Mouse (Mus musculus) MEL (cell line): ENCODE results near the gene Vps11. TPM values are rescaled to one million over a fixed set of nuclear protein-coding genes. Genes with fewer than 3 reads are reported as not detected.
A peak's percentile ranks its signal among the peaks of the same experiment; 100 is the strongest.

Experiments used
- DNase-seq: peaks from one replicate; pipeline ENCODE4 v3.0.0; 2011; ENCODE audit warnings: low read depth, low spot score
- H3K27ac ChIP-seq: 2 replicates; pipeline ENCODE4 v1.5.1; 2012; ENCODE audit warnings: low read depth, mild to moderate bottlenecking, control low read depth, low read length, moderate library complexity; ENCODE audit not compliant: control insufficient read depth
- H3K27me3 ChIP-seq, 2 experiments: fragments of 150-350 bp in 1 of 2; sonication (generic) in 1 of 2; 2 replicates each; pipeline ENCODE4 v1.6.1; 2012; ENCODE audit warnings: low read length in 2 of 2, mild to moderate bottlenecking in 2 of 2, improper control_type of control experiment in 1 of 2, moderate library complexity in 1 of 2; ENCODE audit not compliant: insufficient read depth in 2 of 2, control insufficient read depth in 1 of 2
- H3K36me3 ChIP-seq, 2 experiments: 2 replicates each; pipeline ENCODE4 v1.6.1; 2012 to 2014; ENCODE audit warnings: low read length in 2 of 2, improper control_type of control experiment in 1 of 2, inconsistent platforms in 1 of 2, mild to moderate bottlenecking in 1 of 2; ENCODE audit not compliant: insufficient read depth in 2 of 2, control insufficient read depth in 1 of 2
- H3K4me1 ChIP-seq, 2 experiments: fragments of 150-350 bp in 1 of 2; sonication (generic) in 1 of 2; 2 replicates each; pipeline ENCODE4 v1.6.1; 2012; ENCODE audit warnings: low read length in 2 of 2, improper control_type of control experiment in 1 of 2, mild to moderate bottlenecking in 1 of 2; ENCODE audit not compliant: insufficient read depth in 2 of 2, control insufficient read depth in 1 of 2
- H3K4me3 ChIP-seq, 2 experiments: fragments of 150-350 bp in 1 of 2; sonication (generic) in 1 of 2; 2 replicates each; pipeline ENCODE4 v1.5.1; 2012; ENCODE audit warnings: low read depth in 2 of 2, low read length in 2 of 2, mild to moderate bottlenecking in 2 of 2, moderate library complexity in 2 of 2, control low read depth in 1 of 2, improper control_type of control experiment in 1 of 2; ENCODE audit not compliant: control insufficient read depth in 1 of 2, insufficient read depth in 1 of 2
- H3K79me2 ChIP-seq: 2 replicates; pipeline ENCODE4 v1.6.1; 2012; ENCODE audit warnings: mild to moderate bottlenecking, low read length, moderate library complexity; ENCODE audit not compliant: control insufficient read depth, poor library complexity, insufficient read depth
- H3K9ac ChIP-seq: 2 replicates; pipeline ENCODE4 v1.6.1; 2012; ENCODE audit warnings: low read depth, mild to moderate bottlenecking, control low read depth, low read length, moderate library complexity; ENCODE audit not compliant: control insufficient read depth, poor library complexity, severe bottlenecking
- H3K9me3 ChIP-seq: fragments of 150-350 bp; sonication (generic); replicated peaks from 2 replicates; pipeline ENCODE4 v1.6.1; 2012; ENCODE audit warnings: mild to moderate bottlenecking, low read length, improper control_type of control experiment, moderate library complexity; ENCODE audit not compliant: insufficient read depth
- BHLHE40 ChIP-seq: IDR thresholded peaks from 2 replicates; pipeline ENCODE4 v1.6.1; 2012; ENCODE audit warnings: low read depth, mild to moderate bottlenecking, inconsistent platforms, low read length, improper control_type of control experiment, borderline replicate concordance
- E2F4 ChIP-seq: IDR thresholded peaks from 2 replicates; pipeline ENCODE4 v1.6.1; 2011; ENCODE audit warnings: low read depth, low read length, improper control_type of control experiment, borderline replicate concordance
- ELF1 ChIP-seq: IDR thresholded peaks from 2 replicates; pipeline ENCODE4 v1.6.1; 2014; ENCODE audit warnings: low read depth, mild to moderate bottlenecking, inconsistent platforms, low read length, improper control_type of control experiment, moderate library complexity
- EP300 ChIP-seq, 2 experiments: IDR thresholded peaks; 2 replicates each; pipeline ENCODE4 v1.6.1; 2011; ENCODE audit warnings: improper control_type of control experiment in 2 of 2, low read length in 2 of 2, low read depth in 1 of 2, mild to moderate bottlenecking in 1 of 2
- GABPA ChIP-seq: IDR thresholded peaks from 2 replicates; pipeline ENCODE4 v1.6.1; 2012; ENCODE audit warnings: low read depth, mild to moderate bottlenecking, inconsistent platforms, low read length, improper control_type of control experiment, moderate library complexity
- HCFC1 ChIP-seq: IDR thresholded peaks from 2 replicates; pipeline ENCODE4 v1.6.1; 2012; ENCODE audit warnings: low read depth, mild to moderate bottlenecking, inconsistent platforms, low read length, improper control_type of control experiment, moderate library complexity
- MAX ChIP-seq: IDR thresholded peaks from 2 replicates; pipeline ENCODE4 v1.6.1; 2011; ENCODE audit warnings: low read length, improper control_type of control experiment
- MYB ChIP-seq: IDR thresholded peaks from 2 replicates; pipeline ENCODE4 v1.6.1; 2011; ENCODE audit warnings: mild to moderate bottlenecking, low read depth, low read length, improper control_type of control experiment
- NELFE ChIP-seq: IDR thresholded peaks from 2 replicates; pipeline ENCODE4 v1.6.1; 2011; ENCODE audit warnings: low read depth, low read length, improper control_type of control experiment
- POLR2AphosphoS2 ChIP-seq: IDR thresholded peaks from 2 replicates; pipeline ENCODE4 v1.6.1; 2011; ENCODE audit warnings: low read length, improper control_type of control experiment
- SIN3A ChIP-seq: IDR thresholded peaks from 2 replicates; pipeline ENCODE4 v1.6.1; 2012; ENCODE audit warnings: low read length, improper control_type of control experiment, inconsistent platforms
- TAL1 ChIP-seq: IDR thresholded peaks from 2 replicates; pipeline ENCODE4 v1.6.1; 2012; ENCODE audit warnings: mild to moderate bottlenecking, inconsistent platforms, low read length, moderate library complexity, mixed read lengths
- TBP ChIP-seq: IDR thresholded peaks from 2 replicates; pipeline ENCODE4 v1.8.0; 2011; ENCODE audit warnings: low read depth, low read length, improper control_type of control experiment
- TCF12 ChIP-seq: IDR thresholded peaks from 2 replicates; pipeline ENCODE4 v1.6.1; 2014; ENCODE audit warnings: low read depth, mild to moderate bottlenecking, inconsistent platforms, low read length, improper control_type of control experiment, moderate library complexity
- USF2 ChIP-seq, 2 experiments: IDR thresholded peaks; 2 replicates each; pipeline ENCODE4 v1.6.1; 2011 to 2012; ENCODE audit warnings: improper control_type of control experiment in 2 of 2, low read length in 2 of 2, borderline replicate concordance in 1 of 2, inconsistent platforms in 1 of 2, low read depth in 1 of 2, mild to moderate bottlenecking in 1 of 2; ENCODE audit not compliant: insufficient read depth in 1 of 2
- ZMIZ1 ChIP-seq: IDR thresholded peaks from 2 replicates; pipeline ENCODE4 v1.6.1; 2012; ENCODE audit warnings: low read depth, mild to moderate bottlenecking, inconsistent platforms, low read length, improper control_type of control experiment, moderate library complexity
- ZNF384 ChIP-seq: IDR thresholded peaks from 2 replicates; pipeline ENCODE4 v1.6.1; 2012; ENCODE audit warnings: low read depth, mild to moderate bottlenecking, inconsistent platforms, low read length, improper control_type of control experiment
- polyA plus RNA-seq, 2 experiments: library from polyadenylated mRNA; stranded (reverse) in 1 of 2; unstranded in 1 of 2; fragments of >175 nt in 1 of 2; fragments of >200 nt in 1 of 2; gene quantifications; 2 replicates each; pipeline versions ENCODE4 v1.2.1 to v1.2.4; 2012; ENCODE audit warnings: low replicate concordance in 2 of 2, low read depth in 1 of 2; ENCODE audit not compliant: insufficient read length in 2 of 2, insufficient read depth in 1 of 2, missing spikeins in 1 of 2
- total RNA-seq: library from RNA; depleted of rRNA; stranded (reverse); fragments of 300-350 nt; gene quantifications from 2 replicates; pipeline ENCODE4 v1.2.3, GENCODE M21; 2012

Gene Vps11
- total and polyA plus RNA-seq, 3 experiments = 18.6 to 27.1 TPM; not detected in 1

DNA sequence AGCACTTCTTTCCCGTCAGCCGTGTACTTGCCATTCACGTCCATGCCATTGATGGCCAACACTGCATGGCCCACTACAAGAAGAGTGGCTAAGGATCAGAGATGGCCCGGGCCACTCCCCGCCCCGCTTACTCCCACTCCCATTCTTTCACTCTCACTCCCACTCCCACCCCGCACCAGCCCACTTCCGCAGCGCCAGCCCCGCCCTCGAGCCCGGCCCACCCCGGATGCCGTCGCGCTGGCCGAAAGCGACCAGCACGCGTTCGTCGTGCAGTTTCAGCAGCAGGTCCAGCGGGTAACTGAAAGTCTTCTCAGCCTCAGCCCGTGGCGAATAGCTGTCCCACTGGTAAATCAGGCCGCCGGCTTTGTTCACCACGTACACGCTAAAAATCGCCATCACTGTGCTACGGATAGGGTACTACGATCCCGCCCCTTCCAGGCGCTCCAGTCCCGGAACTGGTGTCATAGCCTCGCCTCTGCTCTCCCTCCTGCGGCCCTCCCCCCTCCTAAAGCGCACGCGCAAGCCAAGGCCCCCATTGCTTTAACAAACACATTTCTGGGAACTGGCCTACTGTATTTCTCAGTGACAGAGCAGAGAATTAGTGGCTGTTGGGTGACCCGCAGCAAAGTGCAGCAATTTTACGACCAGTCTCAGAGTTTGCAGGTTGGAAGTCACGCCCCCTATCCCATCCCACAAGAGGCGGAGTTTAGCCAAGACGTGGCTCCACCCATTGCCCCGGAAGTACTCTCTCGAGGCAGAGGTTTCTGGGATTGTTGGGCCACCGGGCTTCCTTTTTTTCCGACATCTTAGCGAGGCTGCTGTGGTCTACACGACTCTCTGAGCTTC, 45.7 kb upstream of the Vps11 start, which contains the start of the genes Rps25 and Trappc4 (continued):
- TF ChIP-seq ZNF384 (no peak), ELF1 (peak; percentile 77), E2F4 (no peak), ZMIZ1 (peak; percentile 53)

- peaks cover 0 to 12% of the 10 kb centered on the region in 2 experiments; a peak in 2 of 4 replicates for H3K4me1 ChIP-seq
- DNase-seq = no peak
- peaks cover 8 to 18% of the 10 kb centered on the region in 2 experiments for H3K36me3 ChIP-seq
- H3K27me3 ChIP-seq = no peaks in the 10 kb centered on the region
- no peaks in the 10 kb centered on the region for H3K9me3 ChIP-seq
- no peak overlapping the region for H3K27ac ChIP-seq
- H3K79me2 ChIP-seq = peaks cover 29% of the 10 kb centered on the region
- no peak overlapping the region for H3K9ac ChIP-seq
- no peak overlapping the region for H3K4me3 ChIP-seq
- no peak for TF ChIP-seq TCF12
- no peak for TF ChIP-seq MAX
- TF ChIP-seq EP300 (IDR thresholded peaks at IDR 0.05; ENCODE audit: low read depth in 1 of 2, low read length in 2 of 2) = no peak
- TF ChIP-seq TAL1 = no peak
- no peak for TF ChIP-seq BHLHE40
- TF ChIP-seq TBP = no peak
- TF ChIP-seq SIN3A = no peak
- TF ChIP-seq ELF1 = no peak
- TF ChIP-seq GABPA = no peak
- no peak for TF ChIP-seq MYB
- no peak for TF ChIP-seq NELFE
- TF ChIP-seq HCFC1 = no peak
Measured at GRCm38 (mm10) chr9:44405011-44405410, 43.5 kb upstream of the Vps11 start.

DNA sequence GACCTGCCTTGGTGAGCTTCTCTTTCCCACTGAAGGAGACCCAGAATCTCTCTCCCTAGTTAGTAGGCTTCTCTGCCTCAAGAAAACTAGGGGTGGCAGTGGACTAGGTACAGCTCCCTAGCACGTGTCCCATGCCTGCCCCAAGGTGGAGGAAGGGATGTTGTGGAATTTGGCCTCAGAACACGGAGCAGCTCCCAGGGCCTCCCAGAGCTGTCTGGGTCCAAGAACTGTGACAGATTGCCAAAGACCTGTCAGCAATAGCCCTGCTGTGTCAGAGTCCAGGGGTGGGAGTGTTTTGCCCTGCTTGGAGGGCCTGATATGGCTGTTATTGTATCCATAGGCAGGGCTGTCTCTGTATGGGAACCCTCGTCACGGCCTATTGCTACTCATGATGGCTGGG, 39.6 kb upstream of the Vps11 start:
- Histone ChIP-seq H3K27ac (no peak overlapping the region), H3K79me2 (peaks cover 12% of the 10 kb centered on the region), H3K4me3 (no peak overlapping the region), H3K9me3 (no peaks in the 10 kb centered on the region), H3K9ac (no peak overlapping the region), H3K4me1 (peaks cover 0 to 15% of the 10 kb centered on the region in 2 experiments; a peak in 2 of 4 replicates), H3K36me3 (peaks cover 7 to 8% of the 10 kb centered on the region in 2 experiments), H3K27me3 (no peaks in the 10 kb centered on the region)
- TF ChIP-seq USF2 (IDR thresholded peaks at IDR 0.05; ENCODE audit: borderline replicate concordance in 1 of 2, insufficient read depth in 1 of 2, low read depth in 1 of 2, low read length in 2 of 2) = no peak
- no peak for TF ChIP-seq POLR2AphosphoS2
- no peak for DNase-seq
